12 mouse cellular contexts compared by ENCODE assay signal in genomic region chr2:169663792-169664191, GRCm38 (mm10). TPM values are rescaled to one million over a fixed set of nuclear protein-coding genes. Genes with fewer than 3 reads are reported as not detected.
A peak's percentile ranks its signal among the peaks of the same experiment; 100 is the strongest.
DNase-seq lines count a peak whose midpoint lies in the region; ATAC-seq and TF ChIP-seq lines count a peak whose summit lies in the region.
"Had no signal": no experiment of that assay in that cellular context is flagged by ENCODE, and none has a peak within 500 bp of the region (broad histone marks: within the 10 kb centered on the region; RNA-seq: fewer than 3 reads in every experiment).

No protein-coding gene starts in this region.

- H3K4me2 ChIP-seq in forebrain, embryonic 12.5 days: no peak overlapping the region
- no peak overlapping the region for H3K4me2 ChIP-seq in forebrain, embryonic 14.5 days (ENCODE audit: low read length)
- H3K4me2 ChIP-seq in kidney, embryonic 16.5 days (replicated peaks; ENCODE audit: low read depth, low read length): peak overlapping the region; percentile 7
- H3K4me2 ChIP-seq in limb, embryonic 13.5 days (replicated peaks): no peak overlapping the region
- no peak overlapping the region for H3K4me2 ChIP-seq in midbrain, embryonic 11.5 days
- H3K4me2 ChIP-seq: liver, embryonic 13.5 days had no signal

- TF ChIP-seq POLR2A in cortical plate, adult 2 months (IDR thresholded peaks at IDR 0.05; ENCODE audit: extremely low read depth, insufficient read depth, low read length): no peak

- 76% methylated on average over 8 of the region's 8 CpGs for WGBS in forebrain, embryonic 12.5 days
- WGBS in forebrain, embryonic 14.5 days: 67% methylated on average over 8 of the region's 8 CpGs
- WGBS in kidney, embryonic 16.5 days: 19% methylated on average over 8 of the region's 8 CpGs
- WGBS in limb, embryonic 13.5 days: 25% methylated on average over 8 of the region's 8 CpGs
- 88% methylated on average over 8 of the region's 8 CpGs for WGBS in midbrain, embryonic 11.5 days

- H3K9me3 ChIP-seq in forebrain, embryonic 12.5 days: no peaks in the 10 kb centered on the region
- no peaks in the 10 kb centered on the region for H3K9me3 ChIP-seq in forebrain, embryonic 14.5 days (replicated peaks; ENCODE audit: control insufficient read depth, low read length)
- no peaks in the 10 kb centered on the region for H3K9me3 ChIP-seq in kidney, embryonic 16.5 days (ENCODE audit: low read length)
- H3K9me3 ChIP-seq in limb, embryonic 13.5 days: no peaks in the 10 kb centered on the region
- H3K9me3 ChIP-seq in midbrain, embryonic 11.5 days (ENCODE audit: control insufficient read depth, low read length): no peaks in the 10 kb centered on the region
- H3K9me3 ChIP-seq: liver, embryonic 13.5 days had no signal

- H3K36me3 ChIP-seq in forebrain, embryonic 12.5 days (replicated peaks): no peaks in the 10 kb centered on the region
- no peaks in the 10 kb centered on the region for H3K36me3 ChIP-seq in forebrain, embryonic 14.5 days (ENCODE audit: control insufficient read depth, insufficient read depth, low read length)
- H3K36me3 ChIP-seq in kidney, embryonic 16.5 days (ENCODE audit: insufficient read depth, low read length): no peaks in the 10 kb centered on the region
- no peaks in the 10 kb centered on the region for H3K36me3 ChIP-seq in limb, embryonic 13.5 days
- H3K36me3 ChIP-seq in midbrain, embryonic 11.5 days (ENCODE audit: control insufficient read depth, insufficient read depth, low read length): no peaks in the 10 kb centered on the region
- H3K36me3 ChIP-seq: liver, embryonic 13.5 days had no signal

- H3K27me3 ChIP-seq in forebrain, embryonic 12.5 days: no peaks in the 10 kb centered on the region
- no peaks in the 10 kb centered on the region for H3K27me3 ChIP-seq in forebrain, embryonic 14.5 days (replicated peaks; ENCODE audit: control insufficient read depth, insufficient read depth, low read length)
- H3K27me3 ChIP-seq in kidney, embryonic 16.5 days (ENCODE audit: insufficient read depth, low read length): no peaks in the 10 kb centered on the region
- H3K27me3 ChIP-seq in limb, embryonic 13.5 days: no peaks in the 10 kb centered on the region
- H3K27me3 ChIP-seq in midbrain, embryonic 11.5 days (ENCODE audit: control insufficient read depth, insufficient read depth, low read length): no peaks in the 10 kb centered on the region
- H3K27me3 ChIP-seq: liver, embryonic 13.5 days; Patski had no signal

- H3K4me3 ChIP-seq in forebrain, embryonic 12.5 days (replicated peaks): no peak overlapping the region
- H3K4me3 ChIP-seq in forebrain, embryonic 14.5 days (ENCODE audit: low read depth, low read length): no peak overlapping the region
- no peak overlapping the region for H3K4me3 ChIP-seq in kidney, embryonic 16.5 days (ENCODE audit: low read length)
- H3K4me3 ChIP-seq in cortical plate, adult 2 months (ENCODE audit: insufficient read depth, low read length): no peak overlapping the region
- no peak overlapping the region for H3K4me3 ChIP-seq in limb, embryonic 13.5 days
- H3K4me3 ChIP-seq in midbrain, embryonic 11.5 days (ENCODE audit: low read depth, low read length): no peak overlapping the region
- H3K4me3 ChIP-seq: liver, embryonic 13.5 days had no signal

- H3K27ac ChIP-seq in forebrain, embryonic 12.5 days: 0 out of 2 replicates have a peak overlapping the region, but pooled peaks have one; percentile 8
- no peak overlapping the region for H3K27ac ChIP-seq in forebrain, embryonic 14.5 days (ENCODE audit: low read depth, low read length)
- H3K27ac ChIP-seq in kidney, embryonic 16.5 days (ENCODE audit: low read length): peak overlapping the region; percentile 71
- peak overlapping the region; percentile 58; the same call in 1 of the 2 replicates for H3K27ac ChIP-seq in cortical plate, adult 2 months (ENCODE audit: insufficient read depth, low read length)
- H3K27ac ChIP-seq in limb, embryonic 13.5 days: peak overlapping the region; percentile 22; the same call in 1 of the 2 replicates
- no peak overlapping the region for H3K27ac ChIP-seq in midbrain, embryonic 11.5 days (ENCODE audit: low read depth, low read length)
- H3K27ac ChIP-seq: liver, embryonic 13.5 days had no signal

- DNase-seq in forebrain, embryonic 14.5 days (ENCODE audit: low spot score): no peak
- DNase-seq in kidney, adult 9 months: no peak
- DNase-seq in midbrain, embryonic 11.5 days (ENCODE audit: low spot score, missing footprints): no peak
- DNase-seq: cerebellum, postnatal 10 days; liver, embryonic 13.5 days had no signal

- no peak for TF ChIP-seq CTCF in cortical plate, adult 2 months (IDR thresholded peaks at IDR 0.05; ENCODE audit: extremely low read depth, insufficient read depth, low read length)

- no peak overlapping the region for H3K9ac ChIP-seq in forebrain, embryonic 12.5 days
- H3K9ac ChIP-seq in forebrain, embryonic 14.5 days (ENCODE audit: low read length): no peak overlapping the region
- H3K9ac ChIP-seq in kidney, embryonic 16.5 days (replicated peaks; ENCODE audit: low read length): no peak overlapping the region
- H3K9ac ChIP-seq in limb, embryonic 13.5 days: no peak overlapping the region
- H3K9ac ChIP-seq in midbrain, embryonic 11.5 days (ENCODE audit: low read length): no peak overlapping the region
- H3K9ac ChIP-seq: liver, embryonic 13.5 days had no signal

- no peak for ATAC-seq in forebrain, embryonic 12.5 days (ENCODE audit: low FRiP score)
- ATAC-seq in forebrain, embryonic 14.5 days: no peak
- no peak for ATAC-seq in kidney, embryonic 16.5 days (ENCODE audit: low FRiP score, low TSS enrichment)
- ATAC-seq in limb, embryonic 13.5 days (ENCODE audit: low FRiP score, low read depth): no peak
- no peak for ATAC-seq in frontal cortex, adult (ENCODE audit: low TSS enrichment)
- no peak for ATAC-seq in midbrain, embryonic 11.5 days (ENCODE audit: low FRiP score)
- ATAC-seq: forebrain, embryonic 16.5 days; Patski had no signal

- peaks cover 25% of the 10 kb centered on the region for H3K4me1 ChIP-seq in forebrain, embryonic 12.5 days
- H3K4me1 ChIP-seq in forebrain, embryonic 14.5 days (ENCODE audit: control insufficient read depth, insufficient read depth, low read length): peaks cover 21% of the 10 kb centered on the region; the same call in 1 of the 2 replicates
- H3K4me1 ChIP-seq in kidney, embryonic 16.5 days (ENCODE audit: insufficient read depth, low read length): peaks cover 44% of the 10 kb centered on the region
- H3K4me1 ChIP-seq in cortical plate, adult 2 months (ENCODE audit: control insufficient read depth, insufficient read depth, low read length): peaks cover 4% of the 10 kb centered on the region
- H3K4me1 ChIP-seq in limb, embryonic 13.5 days: peaks cover 44% of the 10 kb centered on the region
- H3K4me1 ChIP-seq in midbrain, embryonic 11.5 days (ENCODE audit: control insufficient read depth, insufficient read depth, low read length): no peaks in the 10 kb centered on the region

RNA-seq across cellular contexts. Expression of gene Tshz2, which starts 31.0 kb away (rescaled TPM):
- 8.4 TPM in 2 replicates for polyA plus RNA-seq in forebrain, embryonic 12.5 days (2016; fragmentation: Nextera tagmentation; extraction: Ambion mirVana)
- 3.4 and 5.9 TPM in 2 replicates for polyA plus RNA-seq in forebrain, embryonic 14.5 days (2014; fragmentation: Nextera tagmentation; extraction: Ambion mirVana)
- polyA plus RNA-seq in kidney, embryonic 16.5 days (2015; fragmentation: Nextera tagmentation; extraction: Ambion mirVana): 11.5 and 15.2 TPM in 2 replicates
- polyA plus RNA-seq in cortical plate, adult 2 months (2012; rRNA removed): 46.5 and 48.1 TPM in 2 replicates
- 14.5 and 16.1 TPM in 2 replicates for polyA plus RNA-seq in limb, embryonic 13.5 days (2015; fragmentation: Nextera tagmentation; extraction: Ambion mirVana)
- polyA plus RNA-seq in midbrain, embryonic 11.5 days (2014; fragmentation: Nextera tagmentation; extraction: Ambion mirVana): 1.3 and 1.9 TPM in 2 replicates

Comparison
In these comparisons a context has a peak if more than half of its experiments do, and no peak if none do; other contexts are left out.
1. H3K27ac ChIP-seq: peak in forebrain, embryonic 12.5 days (single experiment), kidney, embryonic 16.5 days (single experiment), cortical plate, adult 2 months (single experiment) and limb, embryonic 13.5 days (single experiment); none in forebrain, embryonic 14.5 days (single experiment) and midbrain, embryonic 11.5 days (single experiment).